Mouse (Mus musculus) embryonic fibroblast, embryonic 13.5 days (primary cell): Measurements from ENCODE around the gene Lpcat4. TPM values are rescaled to one million over a fixed set of nuclear protein-coding genes. Genes with fewer than 3 reads are reported as not detected.

ENCODE experiments used
- H3K27ac ChIP-seq: 2 replicates; pipeline ENCODE4 v1.5.1; 2012; ENCODE audit warnings: low read length, control low read depth, inconsistent platforms; ENCODE audit not compliant: insufficient read depth
- H3K4me1 ChIP-seq: 2 replicates; pipeline ENCODE4 v1.6.1; 2011; ENCODE audit warnings: low read length; ENCODE audit not compliant: control insufficient read depth, insufficient read depth
- H3K4me3 ChIP-seq: 2 replicates; pipeline ENCODE4 v1.5.1; 2011; ENCODE audit warnings: mild to moderate bottlenecking, control low read depth, low read length; ENCODE audit not compliant: insufficient read depth
- CTCF ChIP-seq: IDR thresholded peaks from 2 replicates; pipeline ENCODE4 v1.5.1; 2011; ENCODE audit warnings: mild to moderate bottlenecking, control low read depth, low read length, moderate library complexity, borderline replicate concordance; ENCODE audit not compliant: insufficient read depth
- POLR2A ChIP-seq: IDR thresholded peaks from 2 replicates; pipeline ENCODE4 v1.6.1; 2011; ENCODE audit warnings: low read depth, mild to moderate bottlenecking, control low read depth, low read length, moderate library complexity
- polyA plus RNA-seq: library from polyadenylated mRNA; stranded (reverse); fragments of >200 nt; gene quantifications from 2 replicates; pipeline ENCODE4 v1.2.4, GENCODE M21; 2011; ENCODE audit warnings: low read depth; ENCODE audit not compliant: missing spikeins, insufficient read length

Gene Lpcat4
- polyA plus RNA-seq, 1 experiment = 21.6 TPM

GRCm38 (mm10) chr2:112254675-112255515 lies 15.6 kb downstream of the Lpcat4 start:
- Histone ChIP-seq H3K4me1 (no peaks in the 10 kb centered on the region), H3K27ac (no peak overlapping the region), H3K4me3 (no peak overlapping the region)
- TF ChIP-seq CTCF (no peak), POLR2A (no peak)

GRCm38 (mm10) chr2:112259241-112259962 lies 20.1 kb downstream of the Lpcat4 start, which contains the start of gene Nutm1:
Gene Nutm1 (minus strand): TSS chr2:112259291.
- Histone ChIP-seq H3K4me1 (0 out of 2 replicates have a peak, but pooled peaks cover 3% of the 10 kb centered on the region), H3K27ac (no peak within 1 kb of the TSS), H3K4me3 (no peak within 1 kb of the TSS)
- TF ChIP-seq CTCF (peak; percentile 12; the same call in 1 of the 2 replicates), POLR2A (no peak)

GRCm38 (mm10) chr2:112261748-112262653 lies 22.7 kb downstream of the Lpcat4 start, which contains the start of gene Nop10:
Gene Nop10 (plus strand): TSS chr2:112261926.
- Histone ChIP-seq H3K4me3 (peak within 1 kb of the TSS; percentile 69), H3K4me1 (0 out of 2 replicates have a peak, but pooled peaks cover 3% of the 10 kb centered on the region), H3K27ac (peak within 1 kb of the TSS; percentile 59)
- TF ChIP-seq CTCF = peak; percentile 30; the same call in 1 of the 2 replicates
- peak; percentile 99 for TF ChIP-seq POLR2A

GRCm38 (mm10) chr2:112262779-112263295 lies 23.6 kb downstream of the Lpcat4 start:
- H3K4me3 ChIP-seq = peak overlapping the region; percentile 69
- H3K4me1 ChIP-seq = 0 out of 2 replicates have a peak, but pooled peaks cover 3% of the 10 kb centered on the region
- TF ChIP-seq POLR2A = no peak
- TF ChIP-seq CTCF = no peak
- no peak overlapping the region for H3K27ac ChIP-seq

- Histone ChIP-seq H3K4me3 (no peak overlapping the region), H3K27ac (no peak overlapping the region), H3K4me1 (0 out of 2 replicates have a peak, but pooled peaks cover 3% of the 10 kb centered on the region)
- no peak for TF ChIP-seq CTCF
- no peak for TF ChIP-seq POLR2A
Observed at GRCm38 (mm10) chr2:112264364-112264763, 25.1 kb downstream of the Lpcat4 start.

GRCm38 (mm10) chr2:112265448-112266241 lies 26.4 kb downstream of the Lpcat4 start, which contains the start of gene Slc12a6:
Gene Slc12a6 (plus strand): TSS chr2:112265825.
- Histone ChIP-seq H3K4me3 (peak within 1 kb of the TSS; percentile 72), H3K27ac (no peak within 1 kb of the TSS), H3K4me1 (peaks cover 3% of the 10 kb centered on the region; the same call in 1 of the 2 replicates)
- TF ChIP-seq POLR2A (peak; percentile 49), CTCF (no peak)

- Histone ChIP-seq H3K4me1 (peaks cover 3% of the 10 kb centered on the region; the same call in 1 of the 2 replicates), H3K4me3 (peak within 1 kb of the TSS; percentile 72), H3K27ac (no peak within 1 kb of the TSS)
- TF ChIP-seq CTCF (no peak), POLR2A (no peak)
Observed at GRCm38 (mm10) chr2:112266242-112266592, 26.9 kb downstream of the Lpcat4 start, which contains the start of gene Gm21985. Gene Gm21985 (plus strand): TSS chr2:112266314.

GRCm38 (mm10) chr2:112266780-112267179 lies 27.5 kb downstream of the Lpcat4 start:
- TF ChIP-seq CTCF = no peak
- TF ChIP-seq POLR2A = no peak
- Histone ChIP-seq H3K4me3 (peak overlapping the region; percentile 31), H3K4me1 (peaks cover 3% of the 10 kb centered on the region; the same call in 1 of the 2 replicates), H3K27ac (no peak overlapping the region)
